Mouse (Mus musculus) hindbrain, embryonic 11.5 days (tissue): ENCODE data around the gene Agpat3. TPM values are rescaled to one million over a fixed set of nuclear protein-coding genes. Genes with fewer than 3 reads are reported as not detected.

Experiments
- ATAC-seq: fragments of 200-750 bp; cut with Nextera tagmentation; 2 replicates; pipeline ENCODE4 v1.8.0; 2017; ENCODE audit warnings: mild to moderate bottlenecking, moderate TSS enrichment, moderate library complexity; ENCODE audit not compliant: low FRiP score
- DNase-seq: peaks from one replicate; pipeline ENCODE4 v3.0.0-alpha.2; 2015; ENCODE audit warnings: low spot score
- H3K27ac ChIP-seq: fragments of 300-500 bp; sonication (generic); 2 replicates; pipeline ENCODE4 v1.5.1; 2014; ENCODE audit warnings: mild to moderate bottlenecking, low read depth, low read length
- H3K27me3 ChIP-seq: fragments of 300-500 bp; sonication (generic); 2 replicates; pipeline ENCODE4 v1.6.1; 2014; ENCODE audit warnings: mild to moderate bottlenecking, low read length, moderate library complexity, mixed read lengths; ENCODE audit not compliant: control insufficient read depth, insufficient read depth
- H3K36me3 ChIP-seq: fragments of 300-500 bp; sonication (generic); 2 replicates; pipeline ENCODE4 v1.6.1; 2014; ENCODE audit warnings: mild to moderate bottlenecking, low read length, moderate library complexity, mixed read lengths; ENCODE audit not compliant: control insufficient read depth, insufficient read depth
- H3K4me1 ChIP-seq: fragments of 300-500 bp; sonication (generic); replicated peaks from 2 replicates; pipeline ENCODE4 v1.6.1; 2014; ENCODE audit warnings: low read length, mixed read lengths; ENCODE audit not compliant: control insufficient read depth, insufficient read depth
- H3K4me2 ChIP-seq: fragments of 300-500 bp; sonication (generic); replicated peaks from 2 replicates; pipeline ENCODE4 v1.6.1; 2014; ENCODE audit warnings: mild to moderate bottlenecking, low read depth, low read length
- H3K4me3 ChIP-seq: fragments of 300-500 bp; sonication (generic); 2 replicates; pipeline ENCODE4 v1.5.1; 2014; ENCODE audit warnings: low read depth, low read length
- H3K9ac ChIP-seq: fragments of 300-500 bp; sonication (generic); 2 replicates; pipeline ENCODE4 v1.6.1; 2014; ENCODE audit warnings: low read depth, low read length
- H3K9me3 ChIP-seq: fragments of 300-500 bp; sonication (generic); 2 replicates; pipeline ENCODE4 v1.6.1; 2016; ENCODE audit warnings: low read length; ENCODE audit not compliant: control insufficient read depth
- WGBS: fragments of 180-500 bp; shearing (Covaris S2); extraction: QIAGEN DNeasy Blood & Tissue Kit; methylation state at CpG from one replicate; pipeline ENCODE4 v1.1.7; 2014; 5-methylcytosine and 5-hydroxymethylcytosine counted together
- polyA plus RNA-seq: library from polyadenylated mRNA; unstranded; fragments of >200 nt; fragmentation: Nextera tagmentation; extraction: Ambion mirVana; gene quantifications from 2 replicates; pipeline ENCODE4 v1.2.1, GENCODE M21; 2014

The Agpat3 gene
- polyA plus RNA-seq, 1 experiment from 2014 or later = 46.0 TPM

- Histone ChIP-seq H3K4me1 (no peaks in the 10 kb centered on the region), H3K36me3 (peaks cover 7% of the 10 kb centered on the region; the same call in 1 of the 2 replicates)
- WGBS = 86% methylated on average over 5 of the region's 5 CpGs
Observed at GRCm38 (mm10) chr10:78288135-78288534, 64.2 kb downstream of the Agpat3 start.

GRCm38 (mm10) chr10:78287465-78288132, 64.7 kb downstream of the Agpat3 start:
- Histone ChIP-seq H3K4me1 (no peaks in the 10 kb centered on the region), H3K4me2 (no peak overlapping the region), H3K27ac (no peak overlapping the region), H3K4me3 (no peak overlapping the region), H3K36me3 (peaks cover 7% of the 10 kb centered on the region; the same call in 1 of the 2 replicates), H3K9me3 (no peaks in the 10 kb centered on the region), H3K9ac (no peak overlapping the region), H3K27me3 (no peaks in the 10 kb centered on the region)
- no peak for DNase-seq
- ATAC-seq = no peak
- WGBS = 94% methylated on average over 22 of the region's 22 CpGs

More at GRCm38 (mm10) chr10:78288135-78288534, 64.2 kb downstream of the Agpat3 start:
- DNase-seq (no peak), ATAC-seq (no peak)
- Histone ChIP-seq H3K4me3 (no peak overlapping the region), H3K4me2 (no peak overlapping the region), H3K27ac (no peak overlapping the region), H3K9me3 (no peaks in the 10 kb centered on the region), H3K9ac (no peak overlapping the region), H3K27me3 (no peaks in the 10 kb centered on the region)

GRCm38 (mm10) chr10:78285959-78286358, 66.3 kb downstream of the Agpat3 start:
- Histone ChIP-seq H3K9me3 (no peaks in the 10 kb centered on the region), H3K27ac (no peak overlapping the region), H3K4me1 (no peaks in the 10 kb centered on the region), H3K4me2 (no peak overlapping the region), H3K9ac (no peak overlapping the region), H3K27me3 (no peaks in the 10 kb centered on the region), H3K36me3 (peaks cover 7% of the 10 kb centered on the region; the same call in 1 of the 2 replicates), H3K4me3 (no peak overlapping the region)
- WGBS = 94% methylated on average over 4 of the region's 4 CpGs
- ATAC-seq (no peak), DNase-seq (no peak)

- ATAC-seq (no peak), DNase-seq (no peak)
- H3K27ac ChIP-seq = no peak overlapping the region
- H3K4me3 ChIP-seq = no peak overlapping the region
- no peak overlapping the region for H3K4me2 ChIP-seq
- WGBS = 89% methylated on average over 6 of the region's 6 CpGs
- H3K9ac ChIP-seq = no peak overlapping the region
- H3K9me3 ChIP-seq = no peaks in the 10 kb centered on the region
- H3K36me3 ChIP-seq = peaks cover 7% of the 10 kb centered on the region; the same call in 1 of the 2 replicates
- H3K4me1 ChIP-seq = no peaks in the 10 kb centered on the region
- no peaks in the 10 kb centered on the region for H3K27me3 ChIP-seq
Observed at GRCm38 (mm10) chr10:78285409-78285808, 66.9 kb downstream of the Agpat3 start.

- Histone ChIP-seq H3K4me1 (no peaks in the 10 kb centered on the region), H3K36me3 (peaks cover 7% of the 10 kb centered on the region; the same call in 1 of the 2 replicates), H3K4me2 (no peak overlapping the region), H3K27me3 (no peaks in the 10 kb centered on the region), H3K9me3 (no peaks in the 10 kb centered on the region), H3K4me3 (no peak overlapping the region), H3K9ac (no peak overlapping the region), H3K27ac (no peak overlapping the region)
- ATAC-seq (no peak), DNase-seq (no peak)
- 88% methylated on average over 12 of the region's 12 CpGs for WGBS
Observed at GRCm38 (mm10) chr10:78284812-78285211, 67.5 kb downstream of the Agpat3 start.

- Histone ChIP-seq H3K4me2 (no peak overlapping the region), H3K27me3 (no peaks in the 10 kb centered on the region), H3K9ac (no peak overlapping the region), H3K27ac (no peak overlapping the region), H3K36me3 (peaks cover 7% of the 10 kb centered on the region; the same call in 1 of the 2 replicates), H3K4me3 (no peak overlapping the region), H3K9me3 (no peaks in the 10 kb centered on the region), H3K4me1 (no peaks in the 10 kb centered on the region)
- no peak for DNase-seq
- no peak for ATAC-seq
- 91% methylated on average over 4 of the region's 4 CpGs for WGBS
Observed at GRCm38 (mm10) chr10:78282411-78282810, 69.9 kb downstream of the Agpat3 start.

GRCm38 (mm10) chr10:78280486-78280885, 71.8 kb downstream of the Agpat3 start:
- H3K4me1 ChIP-seq = no peaks in the 10 kb centered on the region
- no peaks in the 10 kb centered on the region for H3K27me3 ChIP-seq
- 86% methylated on average over 9 of the region's 9 CpGs for WGBS
- H3K4me2 ChIP-seq = no peak overlapping the region
- H3K27ac ChIP-seq = no peak overlapping the region
- H3K36me3 ChIP-seq = peaks cover 5% of the 10 kb centered on the region; the same call in 1 of the 2 replicates
- no peaks in the 10 kb centered on the region for H3K9me3 ChIP-seq
- ATAC-seq = no peak
- no peak overlapping the region for H3K4me3 ChIP-seq
- H3K9ac ChIP-seq = no peak overlapping the region
- no peak for DNase-seq

- H3K9me3 ChIP-seq = no peaks in the 10 kb centered on the region
- H3K4me1 ChIP-seq = no peaks in the 10 kb centered on the region
- no peak overlapping the region for H3K4me2 ChIP-seq
- H3K27ac ChIP-seq = no peak overlapping the region
- H3K9ac ChIP-seq = no peak overlapping the region
- DNase-seq (peak; percentile 73), ATAC-seq (peak; percentile 60)
- H3K4me3 ChIP-seq = no peak overlapping the region
- 48% methylated on average over 8 of the region's 8 CpGs for WGBS
- H3K27me3 ChIP-seq = no peaks in the 10 kb centered on the region
- peaks cover 2% of the 10 kb centered on the region; the same call in 1 of the 2 replicates for H3K36me3 ChIP-seq
Observed at GRCm38 (mm10) chr10:78279210-78279609, 73.1 kb downstream of the Agpat3 start.

- H3K27me3 ChIP-seq = no peaks in the 10 kb centered on the region
- no peak overlapping the region for H3K27ac ChIP-seq
- H3K4me3 ChIP-seq = no peak overlapping the region
- no peak overlapping the region for H3K9ac ChIP-seq
- H3K36me3 ChIP-seq = peaks cover 2% of the 10 kb centered on the region; the same call in 1 of the 2 replicates
- ATAC-seq = no peak
- no peak overlapping the region for H3K4me2 ChIP-seq
- WGBS = 77% methylated on average over 3 of the region's 3 CpGs
- H3K9me3 ChIP-seq = no peaks in the 10 kb centered on the region
- no peaks in the 10 kb centered on the region for H3K4me1 ChIP-seq
- DNase-seq = no peak
Observed at GRCm38 (mm10) chr10:78277835-78278234, 74.5 kb downstream of the Agpat3 start.
